Mouse (Mus musculus): ENCODE measurements around the gene Cyct. TPM values are rescaled to one million over a fixed set of nuclear protein-coding genes. Genes with fewer than 3 reads are reported as not detected.

The Cyct gene
- polyA plus RNA-seq, 1 experiment from 2014 or later: not detected

DNA sequence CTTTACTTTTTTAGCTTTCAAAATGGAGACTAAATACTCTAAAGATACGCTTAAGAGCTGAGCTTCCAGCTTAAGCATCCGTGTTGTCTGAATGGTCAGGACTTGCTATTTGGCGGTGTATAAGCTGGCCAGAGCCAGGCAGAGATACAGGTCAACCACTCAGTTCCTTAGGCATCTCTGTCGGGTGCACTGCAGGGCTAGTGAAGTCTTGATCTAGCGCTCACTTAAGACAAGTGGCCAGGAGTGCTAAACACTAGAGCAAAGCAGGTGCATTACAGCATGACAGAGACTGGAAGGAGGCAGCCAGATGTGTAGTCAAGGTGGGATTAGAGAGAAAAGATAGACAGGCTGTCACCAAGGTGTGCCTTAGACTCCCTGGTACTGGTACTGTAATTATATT lies 30.2 kb downstream of the Cyct start:
- ATAC-seq (ENCODE audit: insufficient read depth, low FRiP score, low read depth): no peak
- Histone ChIP-seq H3K9me3 (no peaks in the 10 kb centered on the region), H3K27me3 (replicated peaks) (no peaks in the 10 kb centered on the region), H3K4me1 (no peaks in the 10 kb centered on the region), H3K4me3 (replicated peaks) (no peak overlapping the region), H3K27ac (no peak overlapping the region), H3K9ac (no peak overlapping the region), H3K4me2 (no peak overlapping the region), H3K36me3 (no peaks in the 10 kb centered on the region)
- 86% methylated on average over 5 of the region's 5 CpGs for WGBS

DNA sequence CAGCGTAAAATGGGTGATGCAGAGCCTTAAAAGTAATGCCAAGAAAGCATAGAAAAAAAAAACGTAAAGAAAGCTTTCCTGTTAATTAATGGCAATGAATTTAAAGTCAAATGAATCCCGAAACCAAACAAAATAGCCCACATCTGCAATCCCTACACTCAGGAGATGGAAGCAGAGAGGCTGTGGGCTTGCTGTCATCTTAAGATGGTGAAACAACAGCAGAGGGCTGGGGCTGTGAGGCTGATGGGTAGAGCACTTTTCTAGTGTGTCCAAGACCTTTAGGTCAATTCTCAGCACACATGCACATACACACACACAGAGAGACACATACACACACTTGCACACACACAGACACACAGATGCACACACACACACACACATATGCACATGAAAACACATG lies 34.1 kb downstream of the Cyct start:
- Histone ChIP-seq H3K4me1 (no peaks in the 10 kb centered on the region), H3K9me3 (no peaks in the 10 kb centered on the region), H3K36me3 (no peaks in the 10 kb centered on the region), H3K27ac (no peak overlapping the region), H3K4me3 (replicated peaks) (no peak overlapping the region), H3K9ac (no peak overlapping the region), H3K27me3 (replicated peaks) (no peaks in the 10 kb centered on the region), H3K4me2 (no peak overlapping the region)
- WGBS: 85% methylated on average over 3 of the region's 3 CpGs
- no peak for ATAC-seq (ENCODE audit: insufficient read depth, low FRiP score, low read depth)

DNA sequence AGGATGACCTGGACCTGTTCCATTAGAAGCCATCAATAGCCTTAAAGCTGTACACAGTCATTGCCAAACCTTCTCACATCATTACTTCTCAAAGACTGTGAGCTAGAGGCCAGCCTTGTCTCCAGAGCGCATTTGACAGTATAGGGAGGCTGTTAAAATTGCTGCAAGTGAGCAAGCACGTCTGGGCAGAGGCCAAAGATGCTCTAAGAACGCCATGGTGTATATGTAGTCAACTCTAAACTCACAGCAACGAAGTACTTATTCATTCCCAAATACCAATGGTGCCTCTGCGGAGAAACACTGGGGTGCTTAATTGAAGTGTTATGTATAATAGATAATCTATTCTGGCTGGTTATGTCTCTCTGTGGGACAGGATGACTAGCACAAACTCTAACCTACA lies 35.8 kb downstream of the Cyct start:
- Histone ChIP-seq H3K36me3 (no peaks in the 10 kb centered on the region), H3K9ac (no peak overlapping the region), H3K4me1 (no peaks in the 10 kb centered on the region), H3K4me2 (no peak overlapping the region), H3K27me3 (replicated peaks) (no peaks in the 10 kb centered on the region), H3K27ac (no peak overlapping the region), H3K9me3 (no peaks in the 10 kb centered on the region), H3K4me3 (replicated peaks) (no peak overlapping the region)
- no peak for ATAC-seq (ENCODE audit: insufficient read depth, low FRiP score, low read depth)
- 77% methylated on average over 5 of the region's 5 CpGs for WGBS

DNA sequence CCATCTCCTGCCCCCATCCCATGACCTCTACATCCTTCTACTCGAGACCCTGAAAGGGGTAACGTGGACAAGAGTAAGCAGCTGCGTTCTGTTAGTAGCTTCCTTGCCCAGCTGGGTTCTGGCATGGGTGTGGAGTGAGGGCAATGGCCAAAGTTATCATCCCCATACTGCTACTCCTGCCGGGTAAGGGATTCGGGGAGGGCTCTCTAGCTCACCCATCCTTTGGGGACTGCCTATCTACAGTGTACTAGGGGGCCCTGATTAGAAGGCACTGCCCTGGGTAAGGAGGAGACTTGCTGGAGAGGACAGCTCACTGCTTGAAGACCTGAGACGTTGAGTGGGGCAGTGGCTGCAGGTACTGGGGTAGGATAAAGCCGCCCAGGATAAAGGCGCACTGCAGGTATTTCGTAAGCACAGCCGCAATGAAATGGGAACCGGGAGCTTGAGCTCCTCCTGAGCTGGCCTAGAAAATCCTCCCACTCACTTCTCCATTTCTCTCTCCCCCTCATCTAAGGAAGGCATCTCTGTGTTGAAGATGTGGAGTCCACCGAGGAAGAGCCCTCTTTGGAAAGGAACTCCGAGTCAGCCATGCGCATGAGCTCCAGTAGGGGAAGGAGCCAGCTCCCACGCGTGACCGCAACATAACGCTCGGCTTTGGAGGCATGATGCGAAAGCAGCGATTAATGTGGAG lies 36.9 kb downstream of the Cyct start:
- Histone ChIP-seq H3K9ac (no peak overlapping the region), H3K36me3 (no peaks in the 10 kb centered on the region), H3K27me3 (replicated peaks) (no peaks in the 10 kb centered on the region), H3K27ac (no peak overlapping the region), H3K4me3 (replicated peaks) (no peak overlapping the region), H3K4me1 (no peaks in the 10 kb centered on the region), H3K4me2 (no peak overlapping the region), H3K9me3 (no peaks in the 10 kb centered on the region)
- WGBS: 83% methylated on average over 21 of the region's 21 CpGs
- ATAC-seq (ENCODE audit: insufficient read depth, low FRiP score, low read depth): no peak

DNA sequence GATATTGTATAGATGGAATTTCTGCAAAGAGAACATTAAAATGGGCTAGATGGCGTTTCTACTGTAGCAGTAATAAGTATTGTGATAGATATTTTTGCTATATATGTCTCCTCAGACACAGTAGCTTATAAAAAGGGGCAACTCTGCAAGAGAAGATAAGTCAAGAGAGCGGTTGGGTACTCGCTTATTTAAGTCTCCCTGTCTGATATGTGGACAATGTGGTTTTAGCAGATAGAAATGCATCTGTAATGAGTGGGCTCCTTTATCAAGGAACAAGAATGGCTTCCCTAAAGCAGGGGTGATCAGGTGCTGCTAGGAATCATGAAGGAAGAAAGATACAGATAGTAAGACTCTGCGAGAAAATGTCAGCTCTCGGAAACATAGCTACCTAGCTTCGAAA lies 39.9 kb downstream of the Cyct start:
- H3K9ac ChIP-seq: no peak overlapping the region
- no peak; the same call in 1 of the 2 replicates for ATAC-seq (ENCODE audit: insufficient read depth, low FRiP score, low read depth)
- H3K4me2 ChIP-seq: no peak overlapping the region
- H3K27me3 ChIP-seq (replicated peaks): no peaks in the 10 kb centered on the region
- no peak overlapping the region for H3K4me3 ChIP-seq (replicated peaks)
- no peaks in the 10 kb centered on the region for H3K36me3 ChIP-seq
- no peaks in the 10 kb centered on the region for H3K9me3 ChIP-seq
- H3K4me1 ChIP-seq: no peaks in the 10 kb centered on the region
- WGBS: 89% methylated on average over 6 of the region's 6 CpGs
- H3K27ac ChIP-seq: no peak overlapping the region

DNA sequence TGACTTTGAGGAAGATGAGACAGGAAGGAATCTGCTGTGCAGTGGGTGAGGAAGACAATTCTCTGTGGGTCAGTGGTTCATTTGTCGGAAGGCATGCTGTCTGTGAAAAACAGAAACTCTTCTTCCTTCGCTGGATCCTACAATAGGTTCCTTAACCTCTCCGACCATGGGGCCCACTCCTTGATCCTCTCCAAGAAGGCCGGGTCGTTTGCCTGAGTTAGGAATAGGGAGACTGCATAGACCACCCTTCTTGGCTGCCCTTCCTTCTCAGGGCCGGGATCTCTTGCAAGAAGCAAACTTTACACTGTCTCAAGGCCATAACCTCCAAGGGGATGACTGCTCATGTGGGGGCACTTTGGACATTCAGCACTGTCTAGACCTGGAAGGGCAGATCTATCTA lies 41.0 kb downstream of the Cyct start:
- ATAC-seq (ENCODE audit: insufficient read depth, low FRiP score, low read depth): no peak
- H3K27me3 ChIP-seq (replicated peaks): no peaks in the 10 kb centered on the region
- no peaks in the 10 kb centered on the region for H3K36me3 ChIP-seq
- H3K4me3 ChIP-seq (replicated peaks): no peak overlapping the region
- no peaks in the 10 kb centered on the region for H3K9me3 ChIP-seq
- 85% methylated on average over 6 of the region's 6 CpGs for WGBS
- H3K4me2 ChIP-seq: no peak overlapping the region
- no peaks in the 10 kb centered on the region for H3K4me1 ChIP-seq
- no peak overlapping the region for H3K27ac ChIP-seq
- no peak overlapping the region for H3K9ac ChIP-seq

Small RNAs within 50 kb of the gene (microRNA-seq; reads per million reads assigned to microRNA genes)
- gene Gm44337: not detected

Other genes with a start within 250 kb of the Cyct start
- gene Pde11a, start 21.7 kb downstream of the Cyct start, polyA plus RNA-seq (2015; fragmentation: Nextera tagmentation; extraction: Ambion mirVana): 0.12 and 0.18 TPM in 2 replicates
- gene Rbm45, start 9.5 kb upstream of the Cyct start, polyA plus RNA-seq (2015; fragmentation: Nextera tagmentation; extraction: Ambion mirVana): 13.3 and 14.1 TPM in 2 replicates
- gene Osbpl6, start 46.1 kb upstream of the Cyct start, polyA plus RNA-seq (2015; fragmentation: Nextera tagmentation; extraction: Ambion mirVana): 10.5 and 11.6 TPM in 2 replicates